Mouse (Mus musculus) hindbrain, embryonic 10.5 days (tissue): ENCODE results near the gene Hic1. TPM values are rescaled to one million over a fixed set of nuclear protein-coding genes. Genes with fewer than 3 reads are reported as not detected.

ENCODE experiments used
- DNase-seq: peaks from one replicate; pipeline ENCODE4 v3.0.0-alpha.2; 2017; ENCODE audit warnings: low spot score
- H3K27ac ChIP-seq: fragments of 300-500 bp; sonication (generic); 2 replicates; pipeline ENCODE4 v1.5.1; 2016; ENCODE audit warnings: mild to moderate bottlenecking, moderate library complexity
- H3K27me3 ChIP-seq: fragments of 300-500 bp; sonication (generic); 2 replicates; pipeline ENCODE4 v1.6.1; 2016; ENCODE audit warnings: mild to moderate bottlenecking; ENCODE audit not compliant: poor library complexity, insufficient read depth, severe bottlenecking
- H3K36me3 ChIP-seq: fragments of 300-500 bp; sonication (generic); 2 replicates; pipeline ENCODE4 v1.6.1; 2016; ENCODE audit warnings: mild to moderate bottlenecking, moderate library complexity
- H3K4me1 ChIP-seq: fragments of 300-500 bp; sonication (generic); replicated peaks from 2 replicates; pipeline ENCODE4 v1.6.1; 2016; ENCODE audit warnings: mild to moderate bottlenecking
- H3K4me3 ChIP-seq: fragments of 300-500 bp; sonication (generic); 2 replicates; pipeline ENCODE4 v1.5.1; 2016; ENCODE audit warnings: mild to moderate bottlenecking, moderate library complexity
- H3K9me3 ChIP-seq: fragments of 300-500 bp; sonication (generic); 2 replicates; pipeline ENCODE4 v1.6.1; 2016; ENCODE audit warnings: mild to moderate bottlenecking, moderate library complexity
- WGBS: fragments of 180-500 bp; shearing (Covaris S2); methylation state at CpG from one replicate; pipeline ENCODE4 v1.1.7; 2016; 5-methylcytosine and 5-hydroxymethylcytosine counted together
- polyA plus RNA-seq: library from polyadenylated mRNA; unstranded; fragments of >200 nt; fragmentation: Nextera tagmentation; extraction: Ambion mirVana; gene quantifications from 2 replicates; pipeline ENCODE4 v1.2.1, GENCODE M21; 2016

Gene Hic1
- polyA plus RNA-seq: 0.15 and 0.52 TPM in 2 replicates

DNA sequence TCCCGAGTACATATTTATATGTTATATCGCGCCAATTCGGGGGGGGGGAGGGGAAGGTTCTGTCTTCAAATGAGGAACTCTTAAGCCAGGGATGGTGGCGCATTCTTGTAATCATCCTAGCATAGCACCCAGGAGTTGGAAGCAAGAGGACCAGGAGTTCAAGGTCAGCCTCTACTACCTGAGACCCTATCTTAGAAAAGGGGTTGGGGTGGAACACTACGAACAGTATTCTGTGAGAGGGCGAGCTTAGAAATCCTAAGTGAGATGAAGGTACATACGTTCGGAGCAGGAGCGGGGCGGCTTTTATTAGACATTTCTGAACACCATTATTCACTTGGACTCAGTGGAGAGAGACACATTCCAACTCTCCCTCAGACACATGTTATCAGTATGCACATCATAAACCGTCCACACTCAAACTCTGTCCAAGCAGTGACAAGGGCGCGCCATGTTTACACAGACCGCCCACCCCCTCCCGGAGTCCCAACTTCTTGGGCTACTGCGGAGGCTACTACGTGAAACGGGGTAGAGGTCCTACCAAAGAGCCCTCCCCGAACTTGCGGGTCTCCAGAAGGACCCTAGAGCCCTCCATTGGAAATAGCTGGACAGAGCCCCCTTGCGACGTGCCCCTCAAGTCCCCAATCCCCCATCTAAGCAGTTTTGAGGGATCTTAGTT lies at the start of gene Hic1:
Gene Hic1 (minus strand): TSS at position 115 of the 676 bp plus-strand sequence.
- DNase-seq: no peak
- Histone ChIP-seq H3K4me1 (peaks cover 92% of the 10 kb centered on the region), H3K27me3 (peaks cover 93% of the 10 kb centered on the region), H3K4me3 (peak within 1 kb of the TSS; percentile 57), H3K9me3 (no peaks in the 10 kb centered on the region), H3K27ac (peak within 1 kb of the TSS; percentile 76), H3K36me3 (no peaks in the 10 kb centered on the region)
- WGBS: 8% methylated on average over 23 of the region's 23 CpGs

DNA sequence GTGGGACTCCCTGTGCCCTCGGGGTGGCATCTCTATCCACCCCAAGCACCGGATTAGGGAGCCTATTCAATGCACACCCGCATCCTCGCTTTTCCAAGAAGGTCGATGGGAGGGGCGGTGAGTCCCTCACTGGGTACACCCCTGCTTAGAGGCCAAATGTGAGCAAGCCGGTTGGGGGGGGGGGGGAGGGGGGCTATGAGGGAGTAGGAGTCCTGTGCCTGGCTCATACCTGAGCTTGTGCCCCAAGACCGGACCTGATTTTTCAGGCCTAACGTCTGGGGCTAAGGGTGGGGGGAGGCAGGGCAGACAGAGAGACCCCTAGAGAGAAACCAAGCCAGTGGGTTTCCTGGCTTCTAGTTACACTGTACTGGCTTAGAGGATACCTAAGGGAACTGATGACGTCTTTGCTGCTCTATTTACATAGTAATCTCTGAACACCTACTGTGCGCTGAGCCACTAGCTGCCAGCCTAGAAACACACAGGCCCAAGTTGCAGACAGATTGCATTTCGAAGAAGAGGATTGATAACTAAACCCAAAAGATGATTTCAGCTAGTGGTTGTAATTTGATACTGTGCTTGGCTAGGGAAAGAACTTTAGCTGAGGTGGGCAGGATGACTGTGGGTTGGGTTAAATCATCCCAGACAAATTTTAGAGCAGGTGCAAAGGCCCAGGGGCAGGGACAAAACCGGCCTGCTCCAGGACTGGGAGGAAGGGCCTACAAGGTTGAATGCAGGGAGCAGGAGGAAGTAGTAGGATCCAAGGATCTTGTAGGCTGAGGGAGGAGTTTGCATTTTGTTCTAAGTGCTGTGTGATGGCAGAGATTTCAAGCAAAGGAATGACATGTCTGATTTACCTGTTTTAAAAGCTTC lies 45.0 kb upstream of the Hic1 start:
- peaks cover 47% of the 10 kb centered on the region for H3K27me3 ChIP-seq
- H3K27ac ChIP-seq: peak overlapping the region; percentile 81
- 16% methylated on average over 13 of the region's 13 CpGs for WGBS
- H3K36me3 ChIP-seq: no peaks in the 10 kb centered on the region
- peak overlapping the region; percentile 52 for H3K4me3 ChIP-seq
- DNase-seq: no peak
- peaks cover 59% of the 10 kb centered on the region for H3K4me1 ChIP-seq
- no peaks in the 10 kb centered on the region for H3K9me3 ChIP-seq

GRCm38 (mm10) chr11:75213372-75214080 lies 44.2 kb upstream of the Hic1 start:
- H3K27ac ChIP-seq: peak overlapping the region; percentile 81
- peaks cover 66% of the 10 kb centered on the region for H3K4me1 ChIP-seq
- WGBS: 1% methylated on average over 35 of the region's 35 CpGs
- DNase-seq: peak; percentile 63
- no peaks in the 10 kb centered on the region for H3K36me3 ChIP-seq
- no peaks in the 10 kb centered on the region for H3K9me3 ChIP-seq
- peaks cover 47% of the 10 kb centered on the region for H3K27me3 ChIP-seq
- peak overlapping the region; percentile 52 for H3K4me3 ChIP-seq

GRCm38 (mm10) chr11:75212876-75213275 lies 43.6 kb upstream of the Hic1 start:
- 43% methylated on average over 3 of the region's 3 CpGs for WGBS
- no peak for DNase-seq
- no peak overlapping the region for H3K4me3 ChIP-seq
- no peak overlapping the region; the same call in 1 of the 2 replicates for H3K27ac ChIP-seq
- peaks cover 72% of the 10 kb centered on the region for H3K4me1 ChIP-seq
- H3K36me3 ChIP-seq: no peaks in the 10 kb centered on the region
- H3K27me3 ChIP-seq: peaks cover 47% of the 10 kb centered on the region
- no peaks in the 10 kb centered on the region for H3K9me3 ChIP-seq

DNA sequence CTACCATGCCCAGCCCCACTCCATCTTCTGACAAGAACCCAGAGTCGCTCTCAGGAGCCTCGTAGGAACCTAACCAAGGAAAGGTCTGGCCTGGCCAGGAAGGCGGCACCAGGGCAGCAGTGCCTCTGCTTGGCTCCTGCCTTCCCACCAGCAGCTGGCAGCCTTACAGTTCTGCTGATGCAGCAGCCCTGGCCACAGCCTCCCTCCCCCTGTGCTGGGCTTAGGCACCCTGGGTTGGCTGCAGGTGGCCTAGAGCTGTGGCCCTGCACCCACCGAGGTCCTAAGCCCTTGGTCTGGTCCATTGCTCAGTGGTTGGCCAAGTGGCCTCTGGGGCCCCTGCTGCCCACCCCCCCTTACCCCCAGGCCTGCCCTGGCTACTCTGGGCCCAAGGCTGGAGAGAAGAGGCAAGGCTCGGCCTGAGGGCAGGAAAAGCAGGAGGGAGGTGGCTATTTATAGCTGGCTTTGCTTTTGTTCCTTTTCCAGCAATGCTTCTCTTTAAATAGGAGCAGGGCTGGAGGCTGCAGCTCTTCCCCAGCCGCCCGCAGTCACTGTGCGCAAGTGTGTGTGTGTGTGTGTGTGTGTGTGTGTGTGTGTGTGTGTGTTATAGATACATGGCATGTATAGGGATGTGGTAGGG lies 42.8 kb upstream of the Hic1 start:
- H3K36me3 ChIP-seq: no peaks in the 10 kb centered on the region
- 49% methylated on average over 8 of the region's 8 CpGs for WGBS
- peak overlapping the region; percentile 73 for H3K27ac ChIP-seq
- H3K9me3 ChIP-seq: no peaks in the 10 kb centered on the region
- H3K27me3 ChIP-seq: peaks cover 47% of the 10 kb centered on the region
- H3K4me1 ChIP-seq: peaks cover 72% of the 10 kb centered on the region
- no peak for DNase-seq
- no peak overlapping the region for H3K4me3 ChIP-seq

DNA sequence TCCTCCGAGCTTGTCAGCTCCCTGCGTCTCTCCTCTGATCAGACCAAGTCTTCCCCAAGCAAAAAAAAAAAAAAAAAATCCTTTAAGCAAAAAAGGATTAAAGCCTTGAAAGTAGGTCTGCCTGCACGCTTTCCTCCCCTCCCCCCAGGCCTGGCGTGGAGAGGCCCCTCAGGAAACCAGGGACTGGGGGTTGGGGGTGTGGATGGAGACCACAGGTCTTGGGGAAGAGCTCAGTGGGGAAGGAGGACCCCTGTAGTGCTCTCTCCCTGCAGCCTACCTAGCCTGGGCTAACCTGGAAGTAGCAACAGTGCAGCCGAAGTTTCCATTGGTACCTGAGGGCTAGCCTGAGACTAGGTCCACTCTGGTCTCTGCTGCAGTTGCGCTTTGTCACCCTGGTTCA lies 41.4 kb upstream of the Hic1 start:
- Histone ChIP-seq H3K9me3 (no peaks in the 10 kb centered on the region), H3K27me3 (peaks cover 47% of the 10 kb centered on the region), H3K4me3 (no peak overlapping the region), H3K4me1 (peaks cover 65% of the 10 kb centered on the region), H3K27ac (peak overlapping the region; percentile 26; the same call in 1 of the 2 replicates), H3K36me3 (no peaks in the 10 kb centered on the region)
- DNase-seq: no peak
- WGBS: 47% methylated on average over 6 of the region's 6 CpGs

- Histone ChIP-seq H3K27me3 (peaks cover 41% of the 10 kb centered on the region), H3K36me3 (no peaks in the 10 kb centered on the region), H3K9me3 (no peaks in the 10 kb centered on the region), H3K27ac (peak overlapping the region; percentile 50), H3K4me1 (peaks cover 60% of the 10 kb centered on the region), H3K4me3 (no peak overlapping the region)
- no peak for DNase-seq
- 59% methylated on average over 4 of the region's 4 CpGs for WGBS
Observed at GRCm38 (mm10) chr11:75210093-75210492, 40.8 kb upstream of the Hic1 start.

- Histone ChIP-seq H3K27me3 (peaks cover 40% of the 10 kb centered on the region), H3K27ac (peak overlapping the region; percentile 50; the same call in 1 of the 2 replicates), H3K4me1 (peaks cover 61% of the 10 kb centered on the region), H3K36me3 (no peaks in the 10 kb centered on the region), H3K9me3 (no peaks in the 10 kb centered on the region), H3K4me3 (no peak overlapping the region)
- no peak for DNase-seq
- 69% methylated on average over 4 of the region's 4 CpGs for WGBS
Observed at GRCm38 (mm10) chr11:75209363-75209762, 40.0 kb upstream of the Hic1 start.

DNA sequence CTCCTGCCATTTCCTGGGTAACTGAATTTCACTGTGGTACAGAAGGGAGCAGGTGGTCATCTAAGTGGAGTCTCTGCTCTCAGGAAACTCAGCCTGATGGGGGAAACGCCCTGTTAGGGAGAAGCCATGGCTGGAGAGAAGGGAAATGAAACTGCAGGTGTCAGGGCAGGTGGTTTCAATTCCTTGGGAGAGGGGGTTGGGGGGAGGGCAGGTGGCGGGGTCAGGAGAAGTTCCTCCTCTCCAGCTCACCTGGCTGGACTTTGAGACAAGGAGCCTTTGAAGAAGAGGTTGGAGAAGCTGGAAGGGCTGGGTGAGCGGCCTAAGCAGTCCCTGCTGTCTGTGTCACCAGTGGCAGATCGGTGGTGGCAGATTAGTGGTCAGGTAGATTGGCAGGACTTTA lies 37.0 kb upstream of the Hic1 start:
- no peak for DNase-seq
- H3K9me3 ChIP-seq: no peaks in the 10 kb centered on the region
- H3K36me3 ChIP-seq: no peaks in the 10 kb centered on the region
- H3K27me3 ChIP-seq: peaks cover 28% of the 10 kb centered on the region
- H3K27ac ChIP-seq: no peak overlapping the region; the same call in 1 of the 2 replicates
- 81% methylated on average over 4 of the region's 4 CpGs for WGBS
- peaks cover 63% of the 10 kb centered on the region for H3K4me1 ChIP-seq
- no peak overlapping the region for H3K4me3 ChIP-seq

DNA sequence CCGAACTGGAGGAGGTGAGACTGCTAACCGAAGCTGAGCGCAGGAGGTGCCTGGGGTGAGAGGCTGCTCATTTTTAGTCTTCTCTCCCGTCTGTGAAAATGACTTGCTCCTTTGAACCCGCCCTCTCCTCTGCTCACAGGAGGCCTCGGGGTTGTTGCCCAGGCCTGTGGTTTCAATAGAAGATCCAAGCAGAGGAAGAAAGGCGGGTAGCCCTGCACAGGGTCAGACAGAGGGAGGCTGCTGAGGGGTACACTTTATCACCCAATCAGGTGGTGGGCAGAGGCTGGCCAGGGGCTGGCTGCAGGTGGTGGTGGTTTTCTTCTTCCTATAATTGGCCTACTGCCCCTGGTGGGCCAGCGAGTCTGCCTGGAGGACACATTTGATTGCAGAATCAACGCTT lies 35.2 kb upstream of the Hic1 start:
- DNase-seq: no peak
- WGBS: 43% methylated on average over 9 of the region's 9 CpGs
- H3K4me1 ChIP-seq: peaks cover 60% of the 10 kb centered on the region
- H3K9me3 ChIP-seq: no peaks in the 10 kb centered on the region
- H3K27me3 ChIP-seq: peaks cover 40% of the 10 kb centered on the region
- H3K36me3 ChIP-seq: no peaks in the 10 kb centered on the region
- H3K4me3 ChIP-seq: no peak overlapping the region
- H3K27ac ChIP-seq: peak overlapping the region; percentile 45; the same call in 1 of the 2 replicates

DNA sequence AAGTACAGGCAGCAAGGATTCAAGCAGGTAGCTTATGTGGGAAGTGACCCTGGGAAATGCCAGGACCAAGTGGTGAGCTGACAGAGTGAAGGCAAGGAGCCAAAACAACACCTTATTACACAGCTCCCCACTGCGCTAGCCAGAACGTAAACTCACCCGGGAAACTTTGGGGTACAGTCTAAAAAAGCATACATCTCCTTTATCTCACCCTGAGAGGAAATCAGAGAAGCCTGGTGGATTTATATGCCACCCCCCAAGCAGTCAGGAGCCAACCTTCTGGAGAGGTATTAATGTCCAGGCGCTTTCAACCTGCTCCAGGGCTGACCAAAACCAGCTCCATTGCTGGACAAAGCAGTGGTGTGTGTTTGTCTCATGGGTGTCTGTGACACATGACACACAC lies 34.6 kb upstream of the Hic1 start:
- no peaks in the 10 kb centered on the region for H3K9me3 ChIP-seq
- H3K4me1 ChIP-seq: peaks cover 56% of the 10 kb centered on the region
- H3K27me3 ChIP-seq: peaks cover 45% of the 10 kb centered on the region
- 88% methylated on average over 4 of the region's 4 CpGs for WGBS
- 0 out of 2 replicates have a peak overlapping the region, but pooled peaks have one; percentile 12 for H3K27ac ChIP-seq
- no peaks in the 10 kb centered on the region for H3K36me3 ChIP-seq
- DNase-seq: no peak
- H3K4me3 ChIP-seq: no peak overlapping the region

DNA sequence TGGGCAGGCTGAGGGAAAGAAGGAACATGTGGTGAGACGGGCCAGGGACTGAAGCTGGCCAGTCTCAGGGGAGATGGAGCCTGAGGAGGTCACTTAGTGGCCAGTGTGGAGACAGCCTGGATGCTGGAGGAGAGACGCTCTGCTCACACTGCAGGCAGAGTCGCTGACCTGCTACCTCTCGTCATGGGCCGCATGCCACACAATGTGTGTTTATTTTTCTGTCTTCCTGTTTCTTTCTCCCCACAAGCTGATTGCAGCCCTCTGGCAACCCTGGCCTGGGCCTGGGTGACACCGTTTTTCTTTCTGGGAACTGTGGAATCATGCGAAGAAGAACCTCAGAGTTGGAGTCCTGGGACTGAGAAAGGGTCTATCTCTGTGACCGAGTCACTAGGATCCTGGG lies 32.4 kb upstream of the Hic1 start:
- 0 out of 2 replicates have a peak overlapping the region, but pooled peaks have one; percentile 6 for H3K27ac ChIP-seq
- peaks cover 67% of the 10 kb centered on the region for H3K27me3 ChIP-seq
- WGBS: 56% methylated on average over 8 of the region's 8 CpGs
- H3K36me3 ChIP-seq: no peaks in the 10 kb centered on the region
- DNase-seq: no peak
- peaks cover 65% of the 10 kb centered on the region for H3K4me1 ChIP-seq
- no peak overlapping the region for H3K4me3 ChIP-seq
- H3K9me3 ChIP-seq: no peaks in the 10 kb centered on the region
